Mouse (Mus musculus) CH12.LX (cell line): ENCODE data around the gene Uqcrh.

Experiments used
- CTCF ChIP-seq, 2 experiments: IDR thresholded peaks in 1 of 2; conservative IDR thresholded peaks in 1 of 2; 2 replicates each; pipeline ENCODE4 v1.5.1; 2011 to 2012; ENCODE audit warnings: low read depth in 2 of 2, low read length in 2 of 2, improper control_type of control experiment in 1 of 2, inconsistent platforms in 1 of 2, mild to moderate bottlenecking in 1 of 2, moderate library complexity in 1 of 2
- EP300 ChIP-seq: IDR thresholded peaks from 2 replicates; pipeline ENCODE4 v1.6.1; 2011; ENCODE audit warnings: low read length, improper control_type of control experiment
- GABPA ChIP-seq: IDR thresholded peaks from 2 replicates; pipeline ENCODE4 v1.6.1; 2012; ENCODE audit warnings: low read depth, low read length, improper control_type of control experiment, inconsistent platforms; ENCODE audit not compliant: insufficient replicate concordance
- HCFC1 ChIP-seq: IDR thresholded peaks from 2 replicates; pipeline ENCODE4 v1.6.1; 2012; ENCODE audit warnings: low read depth, mild to moderate bottlenecking, inconsistent platforms, low read length, improper control_type of control experiment
- KAT2A ChIP-seq: IDR thresholded peaks from 2 replicates; pipeline ENCODE4 v1.6.1; 2012; ENCODE audit warnings: low read length, improper control_type of control experiment, inconsistent platforms; ENCODE audit not compliant: insufficient replicate concordance
- MEF2A ChIP-seq: IDR thresholded peaks from 2 replicates; pipeline ENCODE4 v1.6.1; 2014; ENCODE audit warnings: low read depth, mild to moderate bottlenecking, inconsistent platforms, low read length, improper control_type of control experiment, borderline replicate concordance
- MXI1 ChIP-seq: IDR thresholded peaks from 2 replicates; pipeline ENCODE4 v1.6.1; 2011; ENCODE audit warnings: mild to moderate bottlenecking, low read depth, low read length, improper control_type of control experiment
- NELFE ChIP-seq: IDR thresholded peaks from 2 replicates; pipeline ENCODE4 v1.6.1; 2011; ENCODE audit warnings: low read depth, low read length, improper control_type of control experiment
- POLR2A ChIP-seq: IDR thresholded peaks from 2 replicates; pipeline ENCODE4 v1.6.1; 2011; ENCODE audit warnings: low read depth, mild to moderate bottlenecking, improper control_type of control experiment, low read length
- POLR2AphosphoS2 ChIP-seq: IDR thresholded peaks from 2 replicates; pipeline ENCODE4 v1.6.1; 2011; ENCODE audit warnings: low read depth, low read length, improper control_type of control experiment
- TBP ChIP-seq: conservative IDR thresholded peaks from 2 replicates; pipeline ENCODE4 v1.6.1; 2011; ENCODE audit warnings: low read depth, low read length, improper control_type of control experiment
- ZMIZ1 ChIP-seq: IDR thresholded peaks from 2 replicates; pipeline ENCODE4 v1.6.1; 2012; ENCODE audit warnings: low read depth, mild to moderate bottlenecking, inconsistent platforms, low read length, improper control_type of control experiment

DNA sequence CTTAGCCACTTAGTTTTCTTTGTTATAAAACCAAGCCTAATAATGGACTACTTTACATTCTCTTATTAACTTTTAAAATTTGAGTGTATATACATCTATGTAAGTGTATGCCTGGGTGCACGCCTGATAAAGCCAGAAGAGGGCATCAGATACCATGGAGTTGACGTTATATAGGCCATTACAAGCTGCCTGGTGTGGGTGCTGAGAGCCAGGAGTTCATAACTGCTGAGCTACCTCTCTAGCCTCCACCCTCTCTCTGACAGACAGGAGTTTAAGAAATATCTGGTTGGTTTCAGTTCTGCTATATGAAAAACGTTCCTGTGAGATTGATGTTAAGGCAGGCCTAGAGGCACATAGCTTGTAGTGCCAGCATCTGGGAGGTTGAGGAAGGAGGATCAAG lies 32.7 kb downstream of the Uqcrh start:
- no peak for TF ChIP-seq MEF2A
- TF ChIP-seq KAT2A: no peak
- TF ChIP-seq EP300: no peak
- TF ChIP-seq ZMIZ1: no peak
- no peak for TF ChIP-seq HCFC1
- TF ChIP-seq POLR2A: no peak
- no peak for TF ChIP-seq NELFE
- TF ChIP-seq MXI1: no peak
- no peak for TF ChIP-seq POLR2AphosphoS2
- no peak for TF ChIP-seq TBP
- peak in 1 of 2 experiments; percentile 45; a peak in 2 of 4 replicates for TF ChIP-seq CTCF (conservative IDR thresholded peaks at IDR 0.05 in 1 of 2, IDR thresholded peaks at IDR 0.05 in 1 of 2; ENCODE audit: low read depth in 2 of 2, low read length in 2 of 2)
- TF ChIP-seq GABPA: no peak
